Mouse (Mus musculus) neural tube, embryonic 12.5 days (tissue): ENCODE results near the gene Chmp1a. TPM values are rescaled to one million over a fixed set of nuclear protein-coding genes. Genes with fewer than 3 reads are reported as not detected.
"Not testable (repeated sequence)": the region's sequence is repeated elsewhere in the genome, so short reads cannot be mapped to it uniquely, and the experiment has no call there.

Experiments
- ATAC-seq: fragments of 200-750 bp; cut with Nextera tagmentation; 2 replicates; pipeline ENCODE4 v1.8.0; 2017; ENCODE audit warnings: low read depth, mild to moderate bottlenecking, moderate TSS enrichment, moderate library complexity; ENCODE audit not compliant: low FRiP score
- H3K27ac ChIP-seq: fragments of 300-500 bp; sonication (generic); 2 replicates; pipeline ENCODE4 v1.5.1; 2016
- H3K27me3 ChIP-seq: fragments of 300-500 bp; sonication (generic); replicated peaks from 2 replicates; pipeline ENCODE4 v1.6.1; 2016; ENCODE audit warnings: mild to moderate bottlenecking
- H3K36me3 ChIP-seq: fragments of 300-500 bp; sonication (generic); 2 replicates; pipeline ENCODE4 v1.6.1; 2016; ENCODE audit warnings: mild to moderate bottlenecking
- H3K4me1 ChIP-seq: fragments of 300-500 bp; sonication (generic); 2 replicates; pipeline ENCODE4 v1.6.1; 2016
- H3K4me2 ChIP-seq: fragments of 300-500 bp; sonication (generic); replicated peaks from 2 replicates; pipeline ENCODE4 v1.6.1; 2016; ENCODE audit warnings: mild to moderate bottlenecking
- H3K4me3 ChIP-seq: fragments of 300-500 bp; sonication (generic); 2 replicates; pipeline ENCODE4 v1.5.1; 2016
- H3K9ac ChIP-seq: fragments of 300-500 bp; sonication (generic); 2 replicates; pipeline ENCODE4 v1.6.1; 2016; ENCODE audit warnings: mild to moderate bottlenecking
- H3K9me3 ChIP-seq: fragments of 300-500 bp; sonication (generic); 2 replicates; pipeline ENCODE4 v1.6.1; 2016; ENCODE audit warnings: mild to moderate bottlenecking
- WGBS: fragments of 180-500 bp; shearing (Covaris S2); methylation state at CpG from one replicate; pipeline ENCODE4 v1.1.7; 2016; 5-methylcytosine and 5-hydroxymethylcytosine counted together
- polyA plus RNA-seq: library from polyadenylated mRNA; unstranded; fragments of >200 nt; fragmentation: Nextera tagmentation; extraction: Ambion mirVana; gene quantifications from 2 replicates; pipeline ENCODE4 v1.2.1, GENCODE M21; 2016

Gene Chmp1a
- polyA plus RNA-seq, 1 experiment from 2014 or later = 145 TPM

DNA sequence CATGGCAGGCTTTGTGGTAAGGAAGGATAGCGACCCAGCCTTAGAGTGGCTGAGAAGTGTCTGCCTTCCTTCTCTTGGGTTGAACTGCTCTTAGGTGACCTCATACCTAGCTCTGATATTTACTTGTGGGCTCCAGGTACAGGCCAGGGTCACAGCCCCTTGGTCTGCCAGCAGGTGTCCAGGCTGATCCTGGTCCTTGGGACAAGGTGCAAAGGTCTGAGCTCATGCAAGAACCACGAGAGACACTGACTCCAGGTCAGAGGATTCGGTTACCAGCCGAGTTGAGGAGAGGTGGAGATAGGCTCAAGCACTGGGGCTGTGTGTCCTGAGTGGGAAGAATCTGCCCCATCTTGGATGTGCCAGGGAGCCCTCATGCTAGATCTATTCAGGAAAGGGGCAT is 31.8 kb upstream of the Chmp1a start:
- Histone ChIP-seq H3K9me3 (no peaks in the 10 kb centered on the region), H3K27ac (no peak overlapping the region), H3K4me1 (no peaks in the 10 kb centered on the region), H3K27me3 (no peaks in the 10 kb centered on the region), H3K36me3 (peaks cover 71% of the 10 kb centered on the region), H3K9ac (no peak overlapping the region), H3K4me3 (no peak overlapping the region), H3K4me2 (no peak overlapping the region)
- 90% methylated on average over 4 of the region's 4 CpGs for WGBS
- no peak for ATAC-seq

DNA sequence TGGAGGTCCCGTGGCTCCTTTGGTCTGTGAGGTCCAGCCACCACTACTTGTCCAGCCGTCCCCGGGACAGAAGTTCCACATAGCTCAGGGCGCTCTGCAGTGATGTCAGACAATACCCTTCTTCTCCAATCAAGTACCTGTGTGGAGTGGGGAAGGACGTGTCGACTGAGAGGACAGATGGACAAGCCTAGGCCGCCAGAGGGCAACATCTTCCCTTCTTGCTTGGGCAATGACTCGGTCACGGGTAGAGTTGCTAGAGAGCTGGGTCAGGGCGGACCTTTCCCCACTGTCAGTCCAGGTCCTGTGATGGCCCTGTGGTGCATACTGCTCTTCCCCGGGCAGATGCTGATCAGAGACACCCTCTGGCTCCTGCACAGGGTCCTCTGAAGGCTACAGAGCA is 30.5 kb upstream of the Chmp1a start:
- no peak overlapping the region for H3K9ac ChIP-seq
- H3K4me1 ChIP-seq = no peaks in the 10 kb centered on the region
- no peak overlapping the region for H3K4me2 ChIP-seq
- H3K9me3 ChIP-seq = no peaks in the 10 kb centered on the region
- H3K27me3 ChIP-seq = no peaks in the 10 kb centered on the region
- ATAC-seq = no peak
- no peak overlapping the region for H3K27ac ChIP-seq
- 73% methylated on average over 11 of the region's 11 CpGs for WGBS
- peaks cover 57% of the 10 kb centered on the region for H3K36me3 ChIP-seq
- H3K4me3 ChIP-seq = no peak overlapping the region

DNA sequence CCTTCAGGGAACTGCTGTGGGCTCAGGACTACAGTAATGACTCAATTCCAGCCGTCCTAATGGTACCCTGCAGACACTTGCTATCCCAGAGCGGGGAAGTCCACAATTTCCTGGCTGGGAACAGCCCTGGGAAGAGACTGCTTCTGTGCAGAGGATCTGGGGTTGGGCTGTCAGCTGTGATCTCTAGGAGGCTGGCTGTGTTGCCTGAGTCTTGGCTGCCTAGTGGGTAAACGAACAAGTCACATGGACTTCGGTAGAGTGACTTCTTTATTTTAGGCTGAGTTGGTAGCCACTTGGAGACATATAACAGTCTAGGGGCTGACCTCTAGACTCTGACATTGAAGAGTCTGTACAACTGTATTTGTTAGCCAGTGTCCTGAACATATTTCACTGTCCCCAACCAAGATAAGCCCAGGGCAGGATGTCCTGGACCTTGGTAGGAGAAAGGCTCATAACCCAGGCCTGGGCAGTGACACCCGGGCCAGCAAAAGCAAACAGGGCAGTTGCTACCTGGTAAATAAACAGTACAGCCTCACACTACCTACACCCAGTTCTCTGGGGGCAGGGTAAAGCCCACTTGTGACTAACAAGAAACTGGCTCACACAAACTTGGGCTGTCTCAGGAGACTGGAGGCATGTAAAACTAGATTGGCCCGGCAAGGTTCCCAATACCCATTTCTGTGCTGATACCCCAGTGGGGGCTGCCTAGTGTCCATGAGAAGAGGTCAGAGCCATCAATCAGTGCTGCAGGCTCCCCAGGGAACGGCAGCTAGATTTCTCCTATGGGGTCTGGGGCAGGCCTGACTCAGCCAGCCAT is 29.8 kb upstream of the Chmp1a start:
- H3K4me1 ChIP-seq = no peaks in the 10 kb centered on the region
- H3K9me3 ChIP-seq = no peaks in the 10 kb centered on the region
- WGBS = 84% methylated on average over 7 of the region's 7 CpGs
- ATAC-seq = no peak
- H3K27me3 ChIP-seq = peaks cover under 1% of the 10 kb centered on the region; the same call in 1 of the 2 replicates
- H3K36me3 ChIP-seq = peaks cover 50% of the 10 kb centered on the region
- no peak overlapping the region for H3K27ac ChIP-seq
- H3K4me2 ChIP-seq = no peak overlapping the region
- H3K4me3 ChIP-seq = no peak overlapping the region
- H3K9ac ChIP-seq = no peak overlapping the region

DNA sequence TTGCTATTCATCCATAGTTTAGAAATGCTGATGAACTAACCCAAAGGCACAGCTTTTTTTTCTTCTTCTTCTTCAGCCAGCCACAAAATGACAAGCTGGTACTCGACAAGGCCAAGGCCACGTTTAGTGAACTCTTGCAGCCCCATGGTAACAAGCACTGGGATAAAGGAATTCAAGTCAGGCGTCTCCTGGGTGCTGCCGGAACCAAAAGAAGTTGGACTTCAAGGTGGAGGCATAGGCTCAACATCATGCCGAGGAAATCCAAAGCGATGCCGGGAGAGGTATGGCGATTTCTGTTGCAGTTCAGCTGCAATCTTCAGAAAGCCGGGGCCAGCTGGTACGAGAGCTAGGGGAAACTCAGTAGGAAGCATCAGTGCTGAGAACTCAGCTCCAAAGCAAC is 26.8 kb upstream of the Chmp1a start:
- no peak for ATAC-seq

DNA sequence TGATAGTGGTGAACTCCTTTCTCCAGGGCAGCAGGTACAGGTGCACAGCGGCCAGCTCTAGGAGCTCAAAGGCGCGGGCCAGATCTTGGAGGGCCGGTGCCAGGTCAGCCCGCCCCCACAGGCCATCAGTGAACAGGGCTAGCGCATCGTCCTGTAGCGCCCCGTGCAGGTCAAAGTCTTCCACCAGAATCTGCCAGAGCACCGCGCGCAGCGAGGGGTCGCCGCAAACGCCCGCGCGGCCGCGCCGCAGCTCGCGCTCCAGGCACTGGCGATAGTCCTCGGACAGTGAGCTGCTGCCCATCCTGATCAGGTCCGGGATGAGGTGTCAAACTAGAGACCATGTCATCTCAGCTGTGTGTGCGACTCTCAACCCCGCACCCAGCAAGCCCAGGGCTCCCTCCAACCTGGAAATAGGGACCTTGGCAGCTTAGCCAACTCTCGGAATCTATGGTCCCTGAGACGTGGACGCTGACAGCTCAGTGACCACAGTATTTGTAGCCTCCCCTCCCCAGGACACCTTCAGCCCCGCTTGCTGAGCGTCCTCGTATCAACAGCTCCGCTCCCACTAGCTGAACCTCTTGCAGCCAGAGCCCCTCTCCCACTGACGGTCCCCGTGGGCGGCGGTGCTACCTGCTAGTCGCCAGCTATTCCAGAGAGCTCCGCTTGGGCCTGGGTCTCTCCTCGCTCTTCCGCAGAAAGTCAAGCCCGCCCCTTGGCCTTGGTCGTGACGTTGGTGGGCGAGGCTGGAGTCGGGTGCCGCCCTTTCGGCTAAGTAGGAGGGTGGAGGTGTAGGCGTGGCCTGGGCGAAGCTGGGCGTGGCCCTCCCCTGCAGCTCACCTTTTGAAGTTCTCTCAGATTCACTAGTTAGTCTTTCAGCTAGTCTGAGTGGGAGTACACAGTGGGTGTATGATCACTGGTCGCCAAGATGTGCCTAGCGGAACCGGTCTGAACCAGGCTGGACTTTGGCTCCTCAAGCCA is 23.2 kb upstream of the Chmp1a start, which contains the start of gene Spata2l:
Gene Spata2l, minus strand, starts transcription at position 714 of the 978 bp plus-strand sequence.
- WGBS = 2% methylated on average over 57 of the region's 57 CpGs
- Histone ChIP-seq H3K9me3 (no peaks in the 10 kb centered on the region), H3K4me2 (peak within 1 kb of the TSS; percentile 78), H3K4me1 (peaks cover 27% of the 10 kb centered on the region), H3K27me3 (peaks cover 38% of the 10 kb centered on the region), H3K27ac (no peak within 1 kb of the TSS), H3K9ac (peak within 1 kb of the TSS; percentile 64), H3K36me3 (no peaks in the 10 kb centered on the region), H3K4me3 (peak within 1 kb of the TSS; percentile 44)
- peak; percentile 71 for ATAC-seq

More for the DNA sequence above, 26.8 kb upstream of the Chmp1a start:
- WGBS = 89% methylated on average over 10 of the region's 10 CpGs
- Histone ChIP-seq H3K9me3 (no peaks in the 10 kb centered on the region), H3K36me3 (peaks cover 21% of the 10 kb centered on the region), H3K27ac (no peak overlapping the region), H3K27me3 (peaks cover 19% of the 10 kb centered on the region), H3K9ac (no peak overlapping the region), H3K4me2 (no peak overlapping the region), H3K4me1 (peaks cover 18% of the 10 kb centered on the region), H3K4me3 (no peak overlapping the region)

DNA sequence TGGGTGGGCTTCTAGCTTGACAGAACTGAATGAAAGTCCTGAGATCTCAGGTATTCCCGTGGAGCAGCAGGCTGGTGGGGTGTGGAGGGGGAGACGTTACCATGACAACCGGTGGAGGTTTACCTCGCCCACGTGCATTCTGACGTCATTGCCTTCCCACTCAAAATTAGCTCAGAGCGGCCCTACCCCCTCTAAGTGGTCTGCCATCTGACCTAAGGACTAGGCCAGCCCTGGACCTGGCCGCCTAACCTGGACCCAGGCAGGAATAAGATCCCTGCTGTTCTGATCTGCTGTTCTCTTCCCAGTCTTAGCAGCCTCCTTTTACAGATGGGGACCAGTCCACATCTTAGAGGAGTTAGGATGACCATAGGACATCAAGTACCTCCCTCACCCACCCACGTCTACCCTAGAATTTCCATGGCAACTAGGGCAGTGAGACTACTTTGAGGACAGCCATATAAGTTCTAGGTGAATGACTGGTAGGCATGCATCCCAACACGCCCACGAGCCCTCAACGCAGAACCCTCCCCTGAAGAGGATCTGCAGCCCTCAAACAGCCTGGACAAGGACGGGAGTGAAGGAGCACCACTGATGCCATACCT is 22.5 kb upstream of the Chmp1a start:
- peak overlapping the region; percentile 64; the same call in 1 of the 2 replicates for H3K9ac ChIP-seq
- H3K4me2 ChIP-seq = peak overlapping the region; percentile 78
- no peaks in the 10 kb centered on the region for H3K9me3 ChIP-seq
- peaks cover 4% of the 10 kb centered on the region; the same call in 1 of the 2 replicates for H3K36me3 ChIP-seq
- no peak overlapping the region for H3K27ac ChIP-seq
- WGBS = 33% methylated on average over 13 of the region's 13 CpGs
- peaks cover 27% of the 10 kb centered on the region for H3K4me1 ChIP-seq
- H3K4me3 ChIP-seq = peak overlapping the region; percentile 44
- no peak for ATAC-seq
- H3K27me3 ChIP-seq = peaks cover 38% of the 10 kb centered on the region

DNA sequence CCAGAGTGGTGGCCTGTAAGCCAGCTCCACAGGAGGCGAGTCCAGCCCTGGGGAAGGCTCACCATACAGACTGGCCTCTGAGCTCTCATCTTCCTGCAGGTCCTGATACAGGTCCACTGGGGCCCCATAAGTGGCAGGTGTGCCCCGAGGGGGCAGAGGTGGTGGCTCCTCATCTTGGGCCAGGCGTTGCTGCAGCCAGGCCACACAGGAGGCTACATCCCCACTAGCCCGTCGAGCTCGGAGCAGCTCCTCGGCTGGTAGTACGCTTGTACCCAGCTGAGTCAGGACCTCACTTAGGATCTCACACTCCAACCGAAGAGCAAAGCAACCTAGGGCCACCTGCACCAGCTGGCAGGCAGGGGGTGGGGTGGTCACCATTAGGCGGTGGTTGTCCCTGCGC is 21.2 kb upstream of the Chmp1a start:
- Histone ChIP-seq H3K9ac (no peak overlapping the region), H3K27ac (no peak overlapping the region), H3K4me1 (peaks cover 27% of the 10 kb centered on the region)

DNA sequence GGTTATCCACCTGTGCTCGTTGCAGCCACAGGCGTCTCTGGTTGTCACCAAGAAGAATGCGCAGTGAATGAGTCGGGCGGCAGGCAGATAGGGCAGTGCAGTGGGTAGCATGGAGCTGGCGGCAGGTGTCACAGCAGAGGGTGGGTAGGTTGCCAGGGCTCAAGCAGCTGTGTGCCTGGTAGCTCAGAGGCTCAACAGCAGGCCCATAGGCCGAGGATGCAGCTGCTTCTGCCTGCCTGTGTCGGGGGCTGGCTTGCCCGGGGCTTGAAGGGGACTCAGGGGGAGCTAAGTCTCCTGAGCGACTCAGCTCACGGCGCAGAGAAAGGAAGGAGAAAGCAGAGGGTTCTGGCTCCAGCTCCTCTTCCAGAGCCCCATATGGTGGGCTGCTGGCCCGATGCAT is 20.7 kb upstream of the Chmp1a start:
- WGBS = 59% methylated on average over 13 of the region's 13 CpGs
- H3K27ac ChIP-seq = no peak overlapping the region
- peaks cover 27% of the 10 kb centered on the region for H3K4me1 ChIP-seq
- H3K27me3 ChIP-seq = peaks cover 38% of the 10 kb centered on the region
- no peak overlapping the region for H3K4me3 ChIP-seq
- peaks cover 17% of the 10 kb centered on the region for H3K36me3 ChIP-seq
- no peak overlapping the region; the same call in 1 of the 2 replicates for H3K4me2 ChIP-seq
- H3K9me3 ChIP-seq = no peaks in the 10 kb centered on the region
- H3K9ac ChIP-seq = no peak overlapping the region
- ATAC-seq = no peak

More for the DNA sequence above, 21.2 kb upstream of the Chmp1a start:
- no peak overlapping the region for H3K4me3 ChIP-seq
- peaks cover 12% of the 10 kb centered on the region for H3K36me3 ChIP-seq
- H3K4me2 ChIP-seq = no peak overlapping the region
- no peak for ATAC-seq
- peaks cover 38% of the 10 kb centered on the region for H3K27me3 ChIP-seq
- H3K9me3 ChIP-seq = no peaks in the 10 kb centered on the region
- WGBS = 76% methylated on average over 11 of the region's 11 CpGs

DNA sequence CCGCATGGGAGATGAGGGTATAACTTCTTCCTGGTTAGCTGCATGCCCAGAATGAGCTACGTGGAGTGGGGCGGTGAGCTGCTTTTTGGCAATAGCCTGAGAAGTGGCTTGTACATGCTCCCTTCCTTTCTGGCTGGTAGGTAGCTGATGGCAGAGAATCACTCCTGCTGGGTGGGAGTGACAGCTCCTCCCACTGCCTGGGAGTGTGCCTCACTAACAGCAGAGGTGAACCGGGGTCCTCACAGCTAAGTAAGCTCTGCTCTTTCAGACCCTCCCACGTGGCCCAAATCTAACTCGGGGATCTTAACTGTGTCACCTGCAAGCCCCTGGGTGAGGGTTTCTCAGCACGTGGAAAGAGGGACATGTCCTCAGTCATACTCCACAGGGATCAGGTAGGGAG is 20.0 kb upstream of the Chmp1a start:
- Histone ChIP-seq H3K4me3 (no peak overlapping the region), H3K4me1 (peaks cover 27% of the 10 kb centered on the region), H3K4me2 (no peak overlapping the region), H3K27me3 (peaks cover 38% of the 10 kb centered on the region), H3K9ac (no peak overlapping the region), H3K36me3 (peaks cover 23% of the 10 kb centered on the region), H3K27ac (no peak overlapping the region), H3K9me3 (no peaks in the 10 kb centered on the region)
- WGBS = 20% methylated on average over 7 of the region's 7 CpGs
- no peak for ATAC-seq

DNA sequence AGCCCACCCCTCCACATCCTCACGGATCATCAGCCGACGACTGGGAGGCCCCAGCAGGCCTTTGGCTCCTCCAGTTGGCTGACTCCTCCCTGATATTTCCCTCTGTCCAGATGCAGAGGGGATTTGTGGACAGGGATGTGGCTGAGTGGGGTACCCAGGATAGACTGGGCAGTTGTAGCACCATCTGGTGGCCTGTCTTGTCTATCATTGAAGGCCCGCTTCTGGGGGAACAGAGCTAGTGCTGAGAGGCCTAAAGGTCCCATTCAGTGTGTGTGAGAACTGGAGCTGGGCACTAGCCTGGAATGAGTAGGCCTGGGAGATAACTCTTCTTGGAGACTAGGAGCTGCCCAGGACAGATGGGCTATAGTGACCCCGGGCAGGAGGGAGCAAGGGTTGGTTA is 19.2 kb upstream of the Chmp1a start:
- H3K4me1 ChIP-seq = peaks cover 27% of the 10 kb centered on the region
- 52% methylated on average over 5 of the region's 5 CpGs for WGBS
- H3K4me3 ChIP-seq = no peak overlapping the region
- peaks cover 31% of the 10 kb centered on the region for H3K36me3 ChIP-seq
- H3K9ac ChIP-seq = no peak overlapping the region
- no peak for ATAC-seq
- H3K9me3 ChIP-seq = no peaks in the 10 kb centered on the region
- H3K27me3 ChIP-seq = peaks cover 31% of the 10 kb centered on the region
- H3K4me2 ChIP-seq = no peak overlapping the region
- no peak overlapping the region for H3K27ac ChIP-seq

DNA sequence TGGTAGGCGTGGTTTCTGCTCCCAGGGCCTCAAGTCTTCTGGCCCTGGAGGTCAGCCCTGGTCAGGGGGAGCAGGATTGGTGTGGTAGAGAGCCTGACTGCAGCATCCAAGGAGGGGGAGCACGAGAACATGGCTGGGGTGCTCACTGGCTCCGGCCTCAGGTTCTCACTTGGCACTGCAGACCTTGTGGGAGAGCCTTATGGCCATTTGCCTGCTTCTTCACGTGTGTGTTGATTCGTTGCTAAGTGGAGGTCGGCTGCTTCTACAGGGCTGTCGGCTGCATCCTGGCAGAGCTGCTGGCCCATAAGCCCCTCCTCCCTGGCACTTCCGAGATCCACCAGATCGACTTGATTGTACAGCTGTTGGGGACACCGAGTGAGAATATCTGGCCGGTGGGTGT is 17.8 kb upstream of the Chmp1a start:
- Histone ChIP-seq H3K4me1 (peaks cover 20% of the 10 kb centered on the region), H3K27me3 (peaks cover 26% of the 10 kb centered on the region)
- 86% methylated on average over 11 of the region's 11 CpGs for WGBS

DNA sequence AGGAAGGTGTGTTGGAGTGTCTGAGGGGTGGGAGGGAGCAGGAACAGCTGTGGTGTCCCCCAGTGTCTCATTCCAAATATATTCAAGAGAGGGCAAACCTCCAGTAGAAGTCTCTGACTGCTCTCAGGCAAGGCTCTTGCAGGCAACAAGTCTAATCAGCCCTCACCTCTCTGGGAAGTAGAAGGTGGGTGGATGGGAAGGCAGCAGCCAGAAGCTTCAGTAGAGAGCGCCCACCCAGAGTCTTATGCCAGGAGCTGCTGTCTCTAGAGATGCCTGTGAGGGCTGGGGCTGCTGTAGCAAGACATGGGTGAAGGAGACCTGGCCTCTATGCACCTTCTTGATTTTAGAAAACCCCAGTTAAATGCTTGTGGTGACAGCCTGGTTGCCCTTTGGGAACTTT is 15.9 kb upstream of the Chmp1a start:
- Histone ChIP-seq H3K4me3 (no peak overlapping the region), H3K36me3 (peaks cover 35% of the 10 kb centered on the region), H3K9ac (no peak overlapping the region), H3K27me3 (peaks cover 13% of the 10 kb centered on the region), H3K4me1 (peaks cover 18% of the 10 kb centered on the region), H3K9me3 (no peaks in the 10 kb centered on the region), H3K4me2 (no peak overlapping the region), H3K27ac (no peak overlapping the region)
- ATAC-seq = no peak
- WGBS = 95% methylated on average over 1 of the region's 1 CpGs

More for the DNA sequence above, 17.8 kb upstream of the Chmp1a start:
- ATAC-seq, H3K9me3 ChIP-seq, H3K4me3 ChIP-seq, H3K9ac ChIP-seq, H3K27ac ChIP-seq, H3K4me2 ChIP-seq: not testable (repeated sequence)
- H3K36me3 ChIP-seq = peaks cover 35% of the 10 kb centered on the region
